Mouse (Mus musculus) midbrain, embryonic 15.5 days (tissue): Measurements from ENCODE around the gene Rhbdd2. TPM values are rescaled to one million over a fixed set of nuclear protein-coding genes. Genes with fewer than 3 reads are reported as not detected.
"Not testable (repeated sequence)": the region's sequence is repeated elsewhere in the genome, so short reads cannot be mapped to it uniquely, and the experiment has no call there.

Source experiments
- ATAC-seq: fragments of 200-750 bp; cut with Nextera tagmentation; replicated peaks from 2 replicates; pipeline ENCODE4 v1.8.0; 2017; ENCODE audit warnings: moderate TSS enrichment
- H3K27ac ChIP-seq: fragments of 300-500 bp; sonication (generic); 2 replicates; pipeline ENCODE4 v1.5.1; 2015; ENCODE audit warnings: mild to moderate bottlenecking, inconsistent platforms
- H3K27me3 ChIP-seq: fragments of 300-500 bp; sonication (generic); replicated peaks from 2 replicates; pipeline ENCODE4 v1.6.1; 2015; ENCODE audit warnings: inconsistent platforms
- H3K36me3 ChIP-seq: fragments of 300-500 bp; sonication (generic); replicated peaks from 2 replicates; pipeline ENCODE4 v1.6.1; 2015; ENCODE audit warnings: inconsistent platforms
- H3K4me1 ChIP-seq: fragments of 300-500 bp; sonication (generic); 2 replicates; pipeline ENCODE4 v1.6.1; 2015; ENCODE audit warnings: inconsistent platforms
- H3K4me2 ChIP-seq: fragments of 300-500 bp; sonication (generic); 2 replicates; pipeline ENCODE4 v1.6.1; 2015; ENCODE audit warnings: inconsistent platforms, mild to moderate bottlenecking, moderate library complexity
- H3K4me3 ChIP-seq: fragments of 300-500 bp; sonication (generic); 2 replicates; pipeline ENCODE4 v1.5.1; 2015; ENCODE audit warnings: mild to moderate bottlenecking, inconsistent platforms
- H3K9ac ChIP-seq: fragments of 300-500 bp; sonication (generic); 2 replicates; pipeline ENCODE4 v1.6.1; 2015; ENCODE audit warnings: mild to moderate bottlenecking, inconsistent platforms
- H3K9me3 ChIP-seq: fragments of 300-500 bp; sonication (generic); 2 replicates; pipeline ENCODE4 v1.6.1; 2016; ENCODE audit warnings: inconsistent platforms
- WGBS: fragments of 180-500 bp; shearing (Covaris S2); methylation state at CpG from one replicate; pipeline ENCODE4 v1.1.7; 2015; ENCODE audit warnings: mixed read lengths; 5-methylcytosine and 5-hydroxymethylcytosine counted together
- polyA plus RNA-seq: library from polyadenylated mRNA; unstranded; fragments of >200 nt; fragmentation: Nextera tagmentation; extraction: Ambion mirVana; gene quantifications from 2 replicates; pipeline ENCODE4 v1.2.1, GENCODE M21; 2015

Rhbdd2 gene
- 85.2 and 89.9 TPM in 2 replicates for polyA plus RNA-seq

DNA sequence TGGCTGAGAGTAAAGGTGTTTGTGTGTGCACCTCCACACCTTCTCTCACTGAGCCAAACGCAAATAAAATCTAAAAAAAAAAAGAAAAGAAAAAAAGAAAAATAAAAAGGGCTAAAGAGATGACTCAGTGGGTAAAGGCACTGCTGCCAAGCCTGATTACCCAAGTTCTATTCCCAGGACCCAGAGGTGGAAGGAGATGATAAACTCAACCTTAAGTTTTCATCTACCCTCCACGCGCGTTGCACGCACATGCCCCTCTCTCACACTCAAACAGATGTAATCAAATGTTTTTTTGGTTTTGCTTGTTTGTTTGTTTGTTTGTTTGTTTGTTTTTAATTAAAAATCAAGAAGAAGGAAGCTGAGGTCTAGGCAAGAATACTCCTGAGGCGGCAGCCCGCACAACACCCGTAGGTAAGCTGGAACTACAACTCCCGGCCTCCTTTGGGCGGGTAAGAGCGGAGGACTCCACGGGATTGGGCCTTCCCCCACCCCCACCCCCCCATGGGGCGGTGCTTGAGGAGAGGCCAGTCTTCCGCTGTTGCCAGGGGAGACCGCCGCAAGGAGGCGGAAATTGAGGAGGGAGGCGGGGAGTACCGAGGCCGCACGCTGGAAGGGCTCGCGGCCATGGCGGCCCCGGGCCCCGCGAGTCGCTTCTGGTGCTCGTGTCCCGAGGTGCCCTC is at the start of gene Rhbdd2:
Gene Rhbdd2, plus strand, starts transcription at position 502 of the 680 bp plus-strand sequence.
- peak within 1 kb of the TSS; percentile 64 for H3K4me2 ChIP-seq
- ATAC-seq: peak; percentile 99
- 12% methylated on average over 29 of the region's 30 CpGs for WGBS

DNA sequence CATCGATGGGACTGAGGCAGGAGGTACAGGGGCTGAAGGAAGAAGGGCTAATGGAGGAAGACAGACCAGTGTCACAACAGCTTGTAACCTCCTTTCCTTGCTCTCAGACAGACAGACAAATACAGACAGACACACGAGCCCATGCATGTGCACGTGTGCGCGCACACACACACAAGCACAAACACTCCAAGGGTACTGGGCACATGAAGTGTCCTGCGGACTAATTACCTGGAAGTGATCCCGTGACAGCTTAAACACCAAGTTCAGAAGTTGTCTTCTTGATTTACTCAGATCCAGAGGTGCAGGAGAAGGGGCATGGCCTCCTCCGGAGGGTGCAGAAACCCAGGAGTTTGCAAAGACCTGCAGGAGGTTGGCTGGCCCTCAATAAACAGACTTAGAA is 46.7 kb upstream of the Rhbdd2 start:
- WGBS: 95% methylated on average over 8 of the region's 8 CpGs

More for the DNA sequence above, at the start of gene Rhbdd2:
- Histone ChIP-seq H3K36me3 (peaks cover 10% of the 10 kb centered on the region), H3K27ac (peak within 1 kb of the TSS; percentile 96), H3K4me1 (peaks cover 22% of the 10 kb centered on the region), H3K9ac (peak within 1 kb of the TSS; percentile 89), H3K4me3 (peak within 1 kb of the TSS; percentile 88), H3K9me3 (no peaks in the 10 kb centered on the region), H3K27me3 (no peaks in the 10 kb centered on the region)

DNA sequence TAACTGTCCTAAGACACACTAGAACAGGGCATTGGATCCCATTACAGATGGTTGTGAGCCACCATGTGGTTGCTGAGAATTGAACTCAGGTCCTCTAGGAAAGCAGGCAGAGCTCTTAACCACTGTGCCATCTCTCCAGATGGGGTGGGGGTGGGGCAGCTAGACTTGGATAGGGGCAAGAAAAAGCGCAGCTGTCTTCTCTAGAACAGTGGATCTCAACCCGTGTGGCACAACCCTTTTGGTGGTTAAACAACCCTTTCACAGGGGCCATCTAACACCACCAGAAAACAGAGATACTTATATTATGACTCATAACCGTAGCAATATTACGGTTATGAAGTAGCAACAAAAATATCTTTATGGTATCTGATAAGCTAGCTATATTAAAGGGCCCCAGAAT is 44.7 kb upstream of the Rhbdd2 start:
- Histone ChIP-seq H3K27ac (no peak overlapping the region), H3K27me3 (no peaks in the 10 kb centered on the region), H3K36me3 (no peaks in the 10 kb centered on the region), H3K4me2 (no peak overlapping the region), H3K4me1 (no peaks in the 10 kb centered on the region), H3K9ac (no peak overlapping the region), H3K4me3 (no peak overlapping the region), H3K9me3 (no peaks in the 10 kb centered on the region; the same call in 1 of the 2 replicates)
- WGBS: 87% methylated on average over 4 of the region's 4 CpGs
- no peak for ATAC-seq

More for the DNA sequence above, 46.7 kb upstream of the Rhbdd2 start:
- Histone ChIP-seq H3K4me3 (no peak overlapping the region), H3K36me3 (no peaks in the 10 kb centered on the region), H3K9ac (no peak overlapping the region), H3K9me3 (no peaks in the 10 kb centered on the region), H3K4me2 (no peak overlapping the region), H3K4me1 (no peaks in the 10 kb centered on the region), H3K27ac (no peak overlapping the region), H3K27me3 (no peaks in the 10 kb centered on the region)
- no peak for ATAC-seq

DNA sequence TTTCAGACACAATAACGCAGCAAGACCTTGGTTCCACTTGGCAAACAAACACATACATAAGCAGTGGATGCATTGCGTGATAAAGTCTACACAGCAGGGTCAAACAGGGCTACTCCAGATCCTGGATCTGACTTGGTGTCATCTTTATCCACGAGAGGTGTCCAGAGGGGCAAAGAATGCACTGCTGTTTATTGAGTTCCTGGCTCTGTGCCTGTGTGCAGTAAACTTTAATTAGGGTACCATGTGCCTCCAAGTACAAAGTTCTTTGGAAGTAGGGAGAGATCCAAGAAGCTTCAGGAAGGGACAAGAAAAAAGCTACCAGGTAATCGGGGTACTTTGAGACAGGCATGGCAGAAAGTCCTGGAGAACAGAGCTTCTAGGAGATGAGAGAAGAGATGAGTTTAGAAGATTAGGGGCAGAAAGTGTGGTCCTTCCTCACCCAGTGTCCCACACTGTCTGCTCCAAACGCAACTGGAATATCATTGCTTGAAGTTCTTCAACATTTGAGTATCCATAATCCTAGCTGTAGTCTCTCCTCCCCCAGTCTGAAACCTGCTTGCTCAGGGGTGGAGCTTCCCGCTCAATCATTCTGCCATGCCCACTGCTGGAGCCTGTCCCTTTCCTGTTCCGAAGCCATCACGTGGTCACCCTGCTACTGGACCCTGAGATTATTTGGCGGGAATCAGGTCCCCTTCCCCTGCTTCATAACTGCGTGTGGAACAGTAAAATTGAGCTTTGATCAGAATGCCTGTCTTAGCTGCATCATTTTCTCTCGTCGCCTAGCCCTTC is 42.2 kb upstream of the Rhbdd2 start:
- H3K4me3 ChIP-seq: no peak overlapping the region
- H3K27ac ChIP-seq: no peak overlapping the region
- no peak overlapping the region for H3K9ac ChIP-seq
- no peak overlapping the region for H3K4me2 ChIP-seq
- no peak for ATAC-seq
- no peaks in the 10 kb centered on the region for H3K27me3 ChIP-seq
- H3K4me1 ChIP-seq: no peaks in the 10 kb centered on the region
- H3K9me3 ChIP-seq: no peaks in the 10 kb centered on the region; the same call in 1 of the 2 replicates
- no peaks in the 10 kb centered on the region for H3K36me3 ChIP-seq
- WGBS: 81% methylated on average over 12 of the region's 12 CpGs

DNA sequence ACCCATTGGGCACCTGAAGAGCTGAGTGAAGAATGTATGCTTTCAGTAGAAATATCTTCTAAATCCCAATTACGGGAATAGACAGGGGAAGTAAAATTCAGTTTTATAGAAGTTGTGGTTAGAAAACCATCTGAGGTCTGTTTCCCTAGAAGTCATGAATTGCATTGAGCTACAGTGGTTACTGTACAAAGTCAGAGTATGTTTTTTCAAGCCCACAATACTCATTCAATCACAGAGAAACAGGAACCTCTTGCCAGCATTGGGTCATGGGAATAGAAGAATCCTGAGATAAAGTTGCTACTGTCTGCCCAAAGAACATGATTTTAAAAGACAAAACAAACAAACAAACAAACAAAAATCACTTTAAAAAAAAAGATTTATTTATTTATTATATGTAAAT is 27.8 kb upstream of the Rhbdd2 start:
- not testable (repeated sequence) for H3K9me3 ChIP-seq, H3K4me3 ChIP-seq, H3K9ac ChIP-seq, H3K4me1 ChIP-seq, H3K36me3 ChIP-seq, H3K4me2 ChIP-seq, H3K27ac ChIP-seq, H3K27me3 ChIP-seq, ATAC-seq
- WGBS: no CpG with 5 or more reads among the region's 1 CpGs

DNA sequence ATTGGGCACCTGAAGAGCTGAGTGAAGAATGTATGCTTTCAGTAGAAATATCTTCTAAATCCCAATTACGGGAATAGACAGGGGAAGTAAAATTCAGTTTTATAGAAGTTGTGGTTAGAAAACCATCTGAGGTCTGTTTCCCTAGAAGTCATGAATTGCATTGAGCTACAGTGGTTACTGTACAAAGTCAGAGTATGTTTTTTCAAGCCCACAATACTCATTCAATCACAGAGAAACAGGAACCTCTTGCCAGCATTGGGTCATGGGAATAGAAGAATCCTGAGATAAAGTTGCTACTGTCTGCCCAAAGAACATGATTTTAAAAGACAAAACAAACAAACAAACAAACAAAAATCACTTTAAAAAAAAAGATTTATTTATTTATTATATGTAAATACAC is 25.7 kb upstream of the Rhbdd2 start:
- no CpG with 5 or more reads among the region's 1 CpGs for WGBS
- not testable (repeated sequence) for H3K4me1 ChIP-seq, H3K27me3 ChIP-seq, H3K4me3 ChIP-seq, H3K27ac ChIP-seq, ATAC-seq, H3K4me2 ChIP-seq, H3K9ac ChIP-seq, H3K9me3 ChIP-seq, H3K36me3 ChIP-seq

DNA sequence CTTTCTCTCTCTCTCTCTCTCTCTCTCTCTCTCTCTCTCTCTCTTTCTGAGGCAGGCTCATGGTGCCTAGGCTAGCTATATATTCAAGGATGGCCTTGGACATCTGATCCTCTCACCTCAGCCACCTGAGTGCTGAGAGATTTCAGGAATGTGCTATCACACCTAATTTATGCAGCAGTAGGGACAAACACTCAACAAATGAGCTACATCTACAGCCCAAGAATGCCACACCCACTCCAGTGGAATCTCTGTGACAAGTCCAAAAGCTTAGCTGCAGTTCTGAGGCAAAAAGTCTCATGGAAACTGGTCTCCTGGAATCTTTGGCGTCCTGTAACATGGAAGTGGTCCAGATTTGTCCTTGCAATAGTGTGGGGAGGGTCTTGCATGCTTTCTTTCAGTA is 24.8 kb upstream of the Rhbdd2 start:
- H3K36me3 ChIP-seq: no peaks in the 10 kb centered on the region

DNA sequence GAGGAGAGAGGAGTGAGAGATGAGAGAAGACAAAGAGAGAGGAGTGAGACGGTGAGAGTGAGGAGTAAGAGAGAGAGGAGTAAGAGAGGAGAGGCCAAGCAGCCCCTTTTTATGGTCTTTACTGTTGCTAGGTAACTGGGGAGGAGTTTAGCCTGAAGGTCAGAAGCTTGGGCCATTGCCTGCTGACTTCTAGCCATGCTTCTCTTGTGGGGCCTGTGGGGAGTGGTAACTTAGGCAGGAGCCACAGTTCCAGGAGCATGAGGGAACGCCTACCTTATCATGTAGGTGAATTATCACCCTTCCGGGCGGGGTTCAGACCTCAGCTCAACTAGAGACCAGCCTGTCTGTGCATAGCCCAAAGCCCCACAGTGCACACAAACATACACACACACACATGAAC is 22.6 kb upstream of the Rhbdd2 start:
- WGBS: 80% methylated on average over 4 of the region's 4 CpGs
- Histone ChIP-seq H3K9me3 (no peaks in the 10 kb centered on the region), H3K9ac (no peak overlapping the region), H3K4me1 (no peaks in the 10 kb centered on the region), H3K36me3 (no peaks in the 10 kb centered on the region), H3K4me3 (no peak overlapping the region), H3K27ac (no peak overlapping the region), H3K27me3 (no peaks in the 10 kb centered on the region), H3K4me2 (no peak overlapping the region)
- ATAC-seq: no peak

More for the DNA sequence above, 24.8 kb upstream of the Rhbdd2 start:
- Histone ChIP-seq H3K4me1 (no peaks in the 10 kb centered on the region), H3K9me3 (no peaks in the 10 kb centered on the region), H3K4me3 (no peak overlapping the region), H3K27ac (no peak overlapping the region), H3K4me2 (no peak overlapping the region), H3K27me3 (no peaks in the 10 kb centered on the region), H3K9ac (no peak overlapping the region)
- ATAC-seq: no peak
- 69% methylated on average over 1 of the region's 1 CpGs for WGBS

DNA sequence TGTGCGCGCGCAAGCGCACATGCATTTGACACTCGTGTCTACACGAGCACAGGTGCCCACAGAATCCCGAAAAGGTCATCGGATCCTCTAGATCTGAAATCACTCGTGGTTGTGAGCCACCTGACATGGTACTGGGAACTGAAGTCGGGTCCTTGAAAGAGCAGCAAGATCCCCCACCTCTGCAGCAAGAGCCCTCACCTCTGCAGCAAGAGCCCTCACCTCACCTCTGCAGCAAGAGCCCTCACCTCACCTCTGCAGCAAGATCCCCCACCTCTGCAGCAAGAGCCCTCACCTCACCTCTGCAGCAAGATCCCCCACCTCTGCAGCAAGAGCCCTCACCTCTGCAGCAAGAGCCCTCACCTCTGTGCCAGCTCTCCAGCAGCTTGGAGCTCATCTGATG is 12.7 kb upstream of the Rhbdd2 start:
- not testable (repeated sequence) for H3K27ac ChIP-seq, H3K27me3 ChIP-seq
- WGBS: 87% methylated on average over 10 of the region's 10 CpGs

DNA sequence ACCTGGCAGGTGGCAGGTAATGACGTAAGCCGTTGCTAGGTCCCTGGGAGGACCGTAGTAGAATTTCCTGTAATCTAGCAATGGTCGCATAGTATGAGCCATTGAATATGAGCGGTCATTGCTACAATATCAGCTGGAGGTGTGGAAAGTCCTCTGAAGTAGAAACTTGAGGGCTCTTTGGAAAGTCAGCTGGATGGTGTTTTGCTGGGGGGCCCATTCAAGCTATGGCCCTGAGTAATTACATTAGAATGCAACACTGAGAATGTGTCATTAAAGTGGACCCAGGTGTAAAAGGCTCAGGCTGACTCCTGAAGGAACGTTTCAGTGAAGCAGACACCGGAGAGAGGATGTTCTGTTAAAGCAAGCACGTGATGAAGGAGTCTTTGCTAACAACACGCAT is 11.9 kb upstream of the Rhbdd2 start:
- Histone ChIP-seq H3K27me3 (no peaks in the 10 kb centered on the region), H3K4me2 (no peak overlapping the region), H3K4me1 (no peaks in the 10 kb centered on the region), H3K4me3 (no peak overlapping the region), H3K9ac (no peak overlapping the region), H3K9me3 (no peaks in the 10 kb centered on the region), H3K27ac (no peak overlapping the region), H3K36me3 (no peaks in the 10 kb centered on the region)
- WGBS: 88% methylated on average over 9 of the region's 9 CpGs
- ATAC-seq: no peak

More for the DNA sequence above, 12.7 kb upstream of the Rhbdd2 start:
- not testable (repeated sequence) for H3K9me3 ChIP-seq, H3K9ac ChIP-seq, ATAC-seq, H3K36me3 ChIP-seq, H3K4me2 ChIP-seq, H3K4me3 ChIP-seq, H3K4me1 ChIP-seq

DNA sequence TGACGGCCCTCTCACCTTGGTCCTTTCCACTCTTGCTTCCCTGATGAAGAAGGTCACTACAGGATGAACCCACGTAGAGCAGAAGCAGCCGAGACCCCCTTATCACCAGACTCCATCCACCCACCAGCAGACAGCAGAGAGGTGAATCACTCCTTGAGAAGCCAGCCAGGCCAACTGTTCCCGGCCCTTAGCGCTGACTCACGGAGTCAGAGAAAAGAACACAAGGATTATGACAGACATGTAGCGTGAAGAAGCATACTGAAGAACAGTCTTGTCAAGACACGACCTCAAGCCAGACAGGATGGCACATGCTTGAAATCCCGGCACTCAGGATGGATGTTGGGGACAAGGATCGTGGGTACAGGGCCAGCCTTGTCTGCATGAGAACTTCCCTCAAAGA is 10.7 kb upstream of the Rhbdd2 start:
- H3K36me3 ChIP-seq: no peaks in the 10 kb centered on the region
- H3K4me2 ChIP-seq: no peak overlapping the region
- no peaks in the 10 kb centered on the region for H3K9me3 ChIP-seq
- H3K4me1 ChIP-seq: no peaks in the 10 kb centered on the region
- no peak overlapping the region for H3K4me3 ChIP-seq
- no peak overlapping the region for H3K9ac ChIP-seq
- no peak for ATAC-seq
- 86% methylated on average over 10 of the region's 10 CpGs for WGBS
- H3K27ac ChIP-seq: no peak overlapping the region
- H3K27me3 ChIP-seq: no peaks in the 10 kb centered on the region

DNA sequence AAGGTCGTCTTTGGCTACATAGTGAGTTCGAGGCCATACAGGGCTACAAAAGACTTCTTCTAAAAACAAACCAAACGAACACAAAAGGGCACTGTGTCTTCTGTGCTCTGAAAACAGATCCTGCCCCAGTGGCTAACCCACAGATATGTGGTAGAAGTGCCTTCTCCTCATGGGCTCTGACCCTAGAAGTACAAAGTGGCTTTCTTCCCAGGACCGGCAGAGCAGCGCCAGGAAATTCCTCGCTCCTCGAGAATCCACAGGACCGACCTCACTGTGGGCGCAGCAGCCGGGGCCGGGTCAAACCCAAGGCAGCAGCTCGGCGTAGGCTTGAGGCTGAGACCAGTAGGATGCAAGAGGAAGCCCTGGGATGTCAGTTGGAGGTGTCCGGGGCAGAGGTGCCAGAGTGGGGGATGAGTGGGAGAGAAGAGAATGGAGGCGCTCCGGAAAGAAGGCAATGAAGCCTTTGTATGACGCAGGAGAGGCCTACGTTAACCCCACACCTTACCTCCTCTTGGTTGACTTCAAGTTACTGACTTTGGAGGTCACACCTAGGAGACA is 9.3 kb upstream of the Rhbdd2 start:
- WGBS: 85% methylated on average over 18 of the region's 18 CpGs
- no peaks in the 10 kb centered on the region for H3K27me3 ChIP-seq
- no peak overlapping the region for H3K4me2 ChIP-seq
- no peaks in the 10 kb centered on the region for H3K9me3 ChIP-seq
- no peak overlapping the region for H3K9ac ChIP-seq
- no peak overlapping the region for H3K27ac ChIP-seq
- ATAC-seq: no peak
- no peak overlapping the region for H3K4me3 ChIP-seq
- H3K4me1 ChIP-seq: no peaks in the 10 kb centered on the region
- H3K36me3 ChIP-seq: no peaks in the 10 kb centered on the region
